Mouse (Mus musculus) heart, embryonic 12.5 days (tissue): ENCODE results near the gene Alad. TPM values are rescaled to one million over a fixed set of nuclear protein-coding genes. Genes with fewer than 3 reads are reported as not detected.

ENCODE experiments used
- ATAC-seq: fragments of 200-750 bp; cut with Nextera tagmentation; 2 replicates; pipeline ENCODE4 v1.8.0; 2017; ENCODE audit warnings: moderate TSS enrichment, moderate library complexity; ENCODE audit not compliant: insufficient number of reproducible peaks, low FRiP score
- H3K27ac ChIP-seq: fragments of 300-500 bp; sonication (generic); 2 replicates; pipeline ENCODE4 v1.5.1; 2016; ENCODE audit warnings: mild to moderate bottlenecking, moderate library complexity; ENCODE audit not compliant: poor library complexity, severe bottlenecking
- H3K27me3 ChIP-seq: fragments of 300-500 bp; sonication (generic); replicated peaks from 2 replicates; pipeline ENCODE4 v1.6.1; 2016; ENCODE audit warnings: mild to moderate bottlenecking, moderate library complexity
- H3K36me3 ChIP-seq: fragments of 300-500 bp; sonication (generic); 2 replicates; pipeline ENCODE4 v1.6.1; 2016; ENCODE audit warnings: mild to moderate bottlenecking, moderate library complexity
- H3K4me1 ChIP-seq: fragments of 300-500 bp; sonication (generic); replicated peaks from 2 replicates; pipeline ENCODE4 v1.6.1; 2016; ENCODE audit warnings: mild to moderate bottlenecking
- H3K4me2 ChIP-seq: fragments of 300-500 bp; sonication (generic); 2 replicates; pipeline ENCODE4 v1.6.1; 2016; ENCODE audit warnings: mild to moderate bottlenecking, moderate library complexity
- H3K4me3 ChIP-seq: fragments of 300-500 bp; sonication (generic); 2 replicates; pipeline ENCODE4 v1.5.1; 2016; ENCODE audit warnings: mild to moderate bottlenecking
- H3K9ac ChIP-seq: fragments of 300-500 bp; sonication (generic); 2 replicates; pipeline ENCODE4 v1.6.1; 2016; ENCODE audit warnings: mild to moderate bottlenecking, moderate library complexity
- H3K9me3 ChIP-seq: fragments of 300-500 bp; sonication (generic); replicated peaks from 2 replicates; pipeline ENCODE4 v1.6.1; 2016; ENCODE audit warnings: mild to moderate bottlenecking, moderate library complexity
- WGBS: fragments of 180-500 bp; shearing (Covaris S2); methylation state at CpG from one replicate; pipeline ENCODE4 v1.1.7; 2016; 5-methylcytosine and 5-hydroxymethylcytosine counted together
- polyA plus RNA-seq: library from polyadenylated mRNA; unstranded; fragments of >200 nt; fragmentation: Nextera tagmentation; extraction: Ambion mirVana; gene quantifications from 2 replicates; pipeline ENCODE4 v1.2.1, GENCODE M21; 2016

The Alad gene
- polyA plus RNA-seq, 1 experiment from 2014 or later, result 80.0 TPM

DNA sequence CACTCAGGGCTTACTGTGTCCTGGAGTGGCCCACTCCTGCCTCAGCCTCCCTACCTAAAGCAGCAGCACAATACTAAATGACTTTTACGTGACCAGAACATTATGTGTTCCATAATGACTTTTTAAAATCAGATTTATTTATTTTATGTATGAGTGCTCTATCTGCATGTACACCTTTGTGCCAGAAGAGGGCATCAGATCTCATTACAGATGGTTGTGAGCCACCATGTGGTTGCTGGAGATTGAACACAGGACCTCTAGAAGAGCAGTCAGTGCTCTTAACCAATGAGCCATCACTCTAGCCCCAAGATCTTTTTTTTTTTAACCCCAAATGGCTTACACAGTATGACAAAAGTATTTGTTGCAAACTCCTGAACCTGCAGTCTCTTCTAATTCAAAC, 51.6 kb downstream of the Alad start:
- WGBS, result 94% methylated on average over 1 of the region's 1 CpGs
- Histone ChIP-seq H3K9ac (no peak overlapping the region), H3K4me1 (no peaks in the 10 kb centered on the region), H3K27ac (no peak overlapping the region), H3K36me3 (no peaks in the 10 kb centered on the region), H3K9me3 (no peaks in the 10 kb centered on the region), H3K4me2 (no peak overlapping the region), H3K27me3 (no peaks in the 10 kb centered on the region), H3K4me3 (no peak overlapping the region)
- no peak for ATAC-seq

DNA sequence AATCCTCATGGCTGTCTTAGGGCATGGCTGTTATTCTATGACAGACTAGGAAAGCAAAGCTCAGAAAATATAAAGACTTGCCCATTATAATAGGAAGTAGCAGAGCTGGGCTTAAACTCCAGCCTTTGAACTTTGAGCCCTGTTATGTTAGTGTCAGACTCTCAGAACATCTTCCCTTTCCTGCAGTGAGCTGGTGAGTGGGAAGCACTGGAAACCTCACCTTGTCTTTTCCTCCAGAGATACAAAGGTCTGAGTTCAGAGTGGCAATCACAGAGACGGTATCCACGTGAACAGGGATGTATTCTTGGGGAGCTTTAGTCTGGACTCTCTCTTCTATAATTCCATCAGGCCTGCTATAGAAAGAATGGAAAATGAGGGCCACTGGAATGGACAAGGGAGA, 56.6 kb downstream of the Alad start:
- Histone ChIP-seq H3K4me3 (no peak overlapping the region), H3K4me1 (0 out of 2 replicates have a peak, but pooled peaks cover 3% of the 10 kb centered on the region), H3K27ac (no peak overlapping the region), H3K9me3 (no peaks in the 10 kb centered on the region), H3K36me3 (no peaks in the 10 kb centered on the region), H3K9ac (no peak overlapping the region), H3K4me2 (no peak overlapping the region), H3K27me3 (no peaks in the 10 kb centered on the region)
- ATAC-seq, result no peak
- WGBS, result 78% methylated on average over 2 of the region's 2 CpGs

DNA sequence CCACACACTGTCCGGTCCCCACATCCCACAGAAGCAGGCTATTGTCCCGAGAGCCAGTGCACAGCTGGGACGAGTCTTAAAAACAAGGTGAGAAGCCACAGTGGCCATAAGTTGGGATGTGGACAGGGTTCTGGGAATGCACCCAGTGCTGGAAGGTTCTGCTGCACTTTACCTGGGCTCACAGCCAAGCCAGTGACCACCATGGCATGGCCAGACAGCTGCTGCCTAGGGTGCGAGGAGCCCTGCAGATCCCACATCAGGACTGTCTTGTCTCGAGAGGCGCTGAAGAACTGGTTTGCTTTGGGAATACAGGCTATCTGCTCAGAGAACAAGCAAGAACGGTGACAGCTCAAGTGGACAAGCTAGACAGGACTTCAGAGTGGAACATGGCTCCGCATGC, 59.4 kb downstream of the Alad start:
- H3K9ac ChIP-seq, result no peak overlapping the region
- 0 out of 2 replicates have a peak, but pooled peaks cover 4% of the 10 kb centered on the region for H3K4me1 ChIP-seq
- no peak overlapping the region for H3K4me2 ChIP-seq
- 83% methylated on average over 8 of the region's 8 CpGs for WGBS
- H3K27ac ChIP-seq, result no peak overlapping the region
- no peaks in the 10 kb centered on the region for H3K27me3 ChIP-seq
- no peaks in the 10 kb centered on the region for H3K36me3 ChIP-seq
- ATAC-seq, result no peak
- H3K4me3 ChIP-seq, result no peak overlapping the region
- no peaks in the 10 kb centered on the region for H3K9me3 ChIP-seq

Other genes starting within 250 kb of the Alad start
- 18.2 and 19.6 TPM in 2 replicates for gene Fkbp15, start 159.4 kb downstream of the Alad start, polyA plus RNA-seq
- gene Slc31a1, start 159.2 kb downstream of the Alad start, polyA plus RNA-seq, result 50.5 and 52.0 TPM in 2 replicates
- 90.4 and 90.8 TPM in 2 replicates for gene Cdc26, start 111.3 kb downstream of the Alad start, polyA plus RNA-seq
- 14.9 and 15.3 TPM in 2 replicates for gene Prpf4, start 111.1 kb downstream of the Alad start, polyA plus RNA-seq
- gene Rnf183, start 84.7 kb downstream of the Alad start, polyA plus RNA-seq, result not detected in 2 replicates
- 3.3 and 4.0 TPM in 2 replicates for gene Wdr31, start 49.0 kb downstream of the Alad start, polyA plus RNA-seq
- 0.49 and 0.64 TPM in 2 replicates for gene Bspry, start 39.9 kb downstream of the Alad start, polyA plus RNA-seq
- 7.0 and 8.0 TPM in 2 replicates for gene Hdhd3, start 16.5 kb downstream of the Alad start, polyA plus RNA-seq
- gene Pole3, start 5.2 kb upstream of the Alad start, polyA plus RNA-seq, result 53.6 and 59.9 TPM in 2 replicates
- 0.31 and 0.43 TPM in 2 replicates for gene 4933430I17Rik, start 5.5 kb upstream of the Alad start, polyA plus RNA-seq
- gene Rgs3, start 39.9 kb upstream of the Alad start, polyA plus RNA-seq, result 60.5 and 73.7 TPM in 2 replicates